Mouse (Mus musculus): ENCODE results near the gene Rhd.

The Rhd gene

DNA sequence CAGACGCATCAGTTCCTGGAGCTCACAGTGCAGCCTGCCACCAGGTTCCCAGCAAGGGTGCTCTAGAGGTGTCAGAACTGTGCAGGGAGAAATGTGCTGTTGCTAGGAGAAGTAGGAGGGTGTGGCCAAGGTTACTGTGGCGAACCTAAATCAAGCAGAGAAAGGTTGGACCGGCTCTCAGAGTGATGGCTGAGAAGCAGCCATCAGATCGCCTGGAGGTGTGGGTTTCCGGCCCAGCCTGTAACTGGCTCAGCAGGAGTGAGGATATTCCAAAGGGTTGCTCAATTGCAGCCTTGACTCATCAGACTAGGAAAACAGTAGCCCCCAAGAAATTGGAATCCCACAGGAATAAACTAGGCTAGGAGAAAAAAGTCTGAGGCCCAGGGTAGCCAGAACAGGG, 7.8 kb upstream of the Rhd start:
- peak; percentile 65 for DNase-seq (ENCODE audit: low read depth, low spot score)

DNA sequence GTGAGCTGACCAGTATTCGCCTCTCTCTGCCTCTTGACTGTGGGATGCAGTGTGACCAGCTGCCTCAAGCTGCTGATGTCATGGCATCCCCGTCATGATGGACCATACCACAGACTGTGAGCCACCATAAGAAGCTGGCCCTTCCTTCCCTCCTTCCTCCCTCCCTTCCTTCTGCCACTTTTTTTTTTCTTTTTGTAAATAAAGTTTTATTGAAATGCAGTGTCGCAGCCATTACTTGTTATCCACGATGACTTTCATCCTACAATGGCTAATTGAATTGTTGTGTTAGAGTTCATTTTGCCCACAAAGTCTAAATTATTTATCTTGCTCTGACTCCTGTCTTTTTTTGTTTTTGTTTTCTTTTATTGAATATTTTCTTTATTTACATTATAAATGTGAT, 5.8 kb upstream of the Rhd start:
- DNase-seq (ENCODE audit: low read depth, low spot score): no peak

DNA sequence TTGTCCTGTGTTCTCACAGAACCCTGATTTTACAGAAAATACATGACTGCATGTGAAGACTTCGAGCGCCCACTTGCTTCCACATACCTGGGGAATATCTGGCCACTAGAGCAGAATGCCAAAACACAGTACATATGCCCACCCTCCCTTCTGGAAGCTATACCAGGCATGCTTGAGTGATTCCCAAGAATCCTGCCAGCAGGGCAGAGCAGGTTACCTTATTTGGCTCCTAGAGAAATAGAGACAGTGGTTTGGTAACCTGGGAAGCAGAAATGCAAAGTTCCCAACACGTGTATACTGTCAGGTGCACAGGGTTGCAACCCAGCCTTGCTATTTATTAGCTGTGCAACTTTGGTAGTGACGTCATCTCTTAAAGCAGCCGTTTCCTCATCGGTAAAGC, 2.5 kb upstream of the Rhd start:
- no peak for DNase-seq (ENCODE audit: low read depth, low spot score)

DNA sequence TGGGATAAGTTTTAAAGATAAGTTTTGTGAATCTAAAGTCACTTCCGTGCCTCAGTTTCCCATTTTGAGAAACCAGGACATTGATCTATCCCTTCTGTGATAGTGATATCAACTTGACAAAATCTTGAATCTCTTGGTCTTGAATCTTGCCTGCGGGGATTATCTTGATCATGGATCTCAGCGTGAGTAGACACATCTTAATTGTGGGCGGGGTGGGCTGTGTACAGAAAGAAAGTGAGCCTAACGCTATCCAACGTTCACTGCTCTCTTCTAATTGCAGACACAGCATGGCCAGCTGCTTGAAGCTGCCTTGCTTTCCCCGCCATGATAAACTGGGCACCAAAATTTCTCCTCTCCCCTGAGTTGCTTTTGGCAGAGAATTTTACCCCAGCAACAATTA, 1.3 kb upstream of the Rhd start:
- DNase-seq (ENCODE audit: low read depth, low spot score): no peak

DNA sequence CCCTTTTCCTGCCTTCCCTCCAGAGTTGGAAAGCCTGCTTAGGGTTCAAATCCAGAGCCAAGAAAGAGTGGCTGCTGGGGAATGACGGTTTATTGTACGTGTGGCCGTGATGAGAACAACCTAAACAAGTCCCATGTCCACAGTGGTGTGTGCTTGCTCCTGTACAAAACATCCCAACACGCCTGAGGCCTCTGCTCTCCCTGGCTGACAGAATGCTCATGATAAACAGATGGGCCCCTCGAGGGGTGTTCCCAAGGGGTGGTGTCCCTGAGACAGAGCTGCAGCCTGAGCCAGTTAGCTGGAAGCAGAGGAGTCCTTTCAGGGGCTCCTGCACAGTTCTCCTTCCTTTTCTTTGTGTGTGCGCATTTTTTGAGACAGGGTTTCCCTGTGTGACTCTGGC, 1.0 kb downstream of the Rhd start:
- DNase-seq (ENCODE audit: low read depth, low spot score): no peak

DNA sequence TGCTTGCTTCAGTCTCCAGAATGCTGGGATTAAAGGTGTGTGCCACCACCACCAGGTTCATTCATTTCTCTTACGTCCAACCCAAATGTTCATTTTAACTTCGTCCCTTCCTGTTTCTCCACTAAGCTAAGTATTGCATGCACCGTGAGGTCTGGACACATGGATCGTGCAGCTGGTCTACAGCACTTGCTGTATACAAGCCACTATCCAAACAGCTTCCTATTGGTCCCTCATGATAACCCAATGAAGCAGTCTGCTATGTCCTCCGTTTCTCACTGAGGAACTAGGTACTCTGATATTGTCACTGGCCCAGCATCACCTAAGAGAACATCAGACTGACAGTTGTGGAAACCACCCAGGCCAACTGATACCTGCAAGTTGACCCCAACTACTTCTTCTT, 1.5 kb downstream of the Rhd start:
- DNase-seq (ENCODE audit: low read depth, low spot score): no peak

DNA sequence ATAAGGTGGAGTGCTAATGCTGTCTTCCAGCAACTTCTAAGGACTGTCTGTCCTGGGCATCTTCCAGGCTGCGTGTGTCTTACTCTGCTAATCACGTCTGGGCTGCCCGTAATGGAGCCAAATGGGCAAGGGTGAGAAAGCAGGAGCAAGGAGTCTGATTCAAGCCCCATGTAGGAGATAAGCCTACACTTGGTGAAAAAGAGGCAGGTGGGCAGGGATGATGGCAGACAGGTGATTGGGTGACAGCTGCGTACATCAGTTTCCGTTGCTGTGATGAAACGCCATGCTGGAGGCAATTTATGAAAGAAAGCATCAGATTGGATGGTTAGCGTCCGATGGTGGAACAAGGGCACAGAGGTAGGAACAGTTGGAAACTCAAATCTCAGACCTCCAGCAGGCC, 2.9 kb downstream of the Rhd start:
- no peak for DNase-seq (ENCODE audit: low read depth, low spot score)

DNA sequence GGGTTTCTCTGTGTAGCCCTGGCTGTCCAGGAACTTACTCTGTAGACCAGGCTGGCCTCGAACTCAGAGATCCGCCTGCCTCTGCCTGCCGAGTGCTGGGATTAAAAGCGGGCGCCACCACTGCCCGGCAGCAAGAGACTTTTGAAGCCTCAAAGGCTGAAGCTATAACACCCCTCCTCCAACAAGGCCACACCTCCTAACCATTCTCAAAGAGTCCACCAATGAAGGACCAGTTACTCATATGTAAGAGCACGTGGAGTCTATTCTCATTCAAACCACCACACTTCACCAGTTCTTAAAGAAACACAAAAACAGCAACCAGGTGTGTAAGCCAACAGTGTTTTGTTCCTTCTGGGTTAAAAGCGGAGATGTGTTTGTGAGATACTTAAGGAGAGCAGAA, 3.3 kb downstream of the Rhd start:
- no peak for DNase-seq (ENCODE audit: low read depth, low spot score)

DNA sequence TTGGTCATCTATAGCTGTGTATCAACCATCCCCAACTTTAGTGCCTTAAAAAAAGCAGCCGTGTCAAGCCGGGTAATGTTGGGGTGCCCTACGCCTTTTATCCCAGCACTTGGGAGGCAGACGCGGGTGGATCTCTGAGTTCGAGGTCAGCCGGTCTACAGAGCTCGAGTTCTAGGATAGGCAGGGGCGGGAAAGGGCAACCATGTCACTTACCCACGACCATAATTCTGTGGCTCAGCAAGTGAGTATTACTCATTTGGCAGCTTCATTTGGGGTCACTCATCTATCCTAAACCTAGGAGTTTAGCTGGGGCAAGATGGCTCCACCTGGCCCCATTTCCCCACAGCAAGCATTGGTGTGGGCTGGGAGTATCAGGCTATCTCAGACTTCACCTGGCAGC, 3.7 kb downstream of the Rhd start:
- DNase-seq (ENCODE audit: low read depth, low spot score): no peak

DNA sequence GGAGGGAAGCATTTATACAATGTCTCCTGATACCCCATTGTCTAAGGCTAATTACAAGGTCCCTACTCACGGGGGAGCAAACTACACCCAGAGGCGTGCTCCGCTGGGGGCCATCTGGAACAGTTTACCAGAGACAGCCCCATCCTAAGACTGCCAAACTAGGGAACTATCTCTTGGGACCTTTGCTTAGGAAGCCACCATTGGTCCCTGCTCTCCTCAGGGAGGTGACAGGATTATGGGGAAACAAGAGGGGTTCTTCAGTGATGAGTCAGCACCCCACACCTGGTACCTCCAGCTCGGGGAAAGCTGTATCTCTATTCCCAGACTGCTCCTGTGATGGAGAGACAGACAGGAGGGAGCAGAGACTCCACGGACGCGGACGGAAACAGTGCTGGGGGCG, 4.2 kb downstream of the Rhd start:
- no peak for DNase-seq (ENCODE audit: low read depth, low spot score)

DNA sequence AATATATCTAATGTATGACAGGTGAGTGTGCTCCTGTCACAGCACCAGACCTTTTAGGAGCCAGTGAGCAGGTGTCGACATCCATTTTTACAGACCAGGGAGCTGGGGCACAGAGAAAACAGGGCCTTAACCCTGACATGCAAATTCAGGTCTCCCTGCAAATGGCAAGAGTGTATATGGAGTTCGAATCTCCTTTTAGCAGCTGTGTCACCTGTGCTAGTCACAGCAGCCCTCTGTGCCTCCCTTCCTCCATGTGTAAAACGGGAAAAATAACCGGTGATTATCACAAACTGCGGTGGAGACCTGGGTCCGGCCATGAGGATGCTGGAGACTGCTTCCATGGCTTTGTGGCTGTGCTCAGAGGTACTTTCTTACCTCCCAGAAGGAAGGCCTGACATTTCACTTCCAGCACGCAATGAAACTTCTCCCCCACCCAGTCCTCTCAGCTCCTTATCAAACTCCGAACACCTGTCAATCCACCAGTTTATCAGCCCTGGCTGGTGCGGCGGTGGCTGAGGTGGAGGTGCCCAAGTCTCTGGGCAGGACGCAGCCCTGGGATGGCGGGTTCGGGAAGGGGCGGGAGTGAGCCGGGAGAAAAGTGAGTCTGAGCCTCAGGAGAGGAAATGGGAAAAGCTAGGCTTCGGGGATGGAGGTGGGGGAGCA, 4.9 kb downstream of the Rhd start:
- DNase-seq (ENCODE audit: low read depth, low spot score): no peak

DNA sequence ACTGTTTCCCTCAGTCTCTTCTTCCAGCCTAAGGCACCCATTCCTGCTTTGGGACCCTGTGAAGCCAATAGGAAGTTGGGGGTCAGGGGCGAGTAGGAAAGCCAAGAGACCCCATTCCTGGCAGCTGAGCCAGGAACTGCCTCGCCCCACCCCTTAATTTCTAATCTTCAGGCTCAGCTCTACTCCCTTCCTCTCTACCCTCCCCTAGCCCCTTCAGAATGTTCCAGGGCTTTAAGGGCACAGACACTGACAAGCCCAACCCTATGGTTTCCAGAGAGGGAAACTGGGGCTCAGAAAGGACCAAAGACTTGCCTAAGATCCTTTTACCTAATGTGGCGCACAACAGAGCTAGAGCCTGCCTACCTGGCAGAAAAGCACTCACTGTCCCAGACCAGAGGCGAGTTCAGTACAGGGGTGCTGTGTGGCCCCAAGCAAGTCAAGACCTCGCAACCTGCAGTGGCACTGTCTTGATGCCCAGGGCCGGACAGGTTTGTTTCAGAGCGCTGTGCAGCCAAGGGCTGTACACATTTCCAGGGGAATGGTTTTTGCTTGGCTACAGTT, 5.6 kb downstream of the Rhd start:
- no peak for DNase-seq (ENCODE audit: low read depth, low spot score)

DNA sequence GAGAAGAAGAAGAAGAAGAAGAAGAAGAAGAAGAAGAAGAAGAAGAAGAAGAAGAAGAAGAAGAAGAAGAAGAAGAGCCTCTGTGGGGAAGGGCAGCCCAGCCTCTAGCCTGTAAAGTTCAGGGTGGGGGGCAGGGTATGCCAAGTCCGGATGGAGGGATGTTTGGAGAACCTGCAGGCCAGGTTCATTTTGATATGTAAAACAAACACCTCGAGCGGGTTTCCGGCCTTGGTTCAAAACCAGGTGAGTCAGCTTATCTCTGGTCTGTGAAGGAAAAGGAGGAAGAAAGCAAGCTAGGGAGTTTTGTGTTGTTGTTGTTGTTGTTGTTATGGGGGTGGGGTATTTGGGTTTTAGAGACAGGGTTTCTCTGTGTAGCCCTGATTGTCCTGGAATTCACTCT, 7.1 kb downstream of the Rhd start:
- no peak for DNase-seq (ENCODE audit: low read depth, low spot score)

DNA sequence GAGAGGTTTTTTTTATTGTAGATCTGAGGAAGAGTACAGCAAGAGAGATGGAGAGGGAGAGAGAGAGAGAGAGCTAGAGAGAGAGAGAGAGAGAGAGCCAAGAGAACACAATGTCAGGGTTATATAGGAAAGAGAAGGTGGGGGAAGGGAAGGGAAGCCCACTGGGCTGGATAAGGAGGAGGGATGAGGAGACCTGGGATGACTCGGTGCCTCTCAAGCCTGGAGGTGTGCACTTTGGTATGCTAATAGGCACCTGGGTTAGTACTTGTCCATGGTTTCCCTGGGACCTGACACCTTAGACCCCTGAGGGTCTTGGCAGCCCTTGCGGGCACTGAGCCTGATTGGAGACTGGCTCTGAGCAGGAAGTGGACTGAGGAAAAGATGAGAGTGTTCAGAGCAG, 7.6 kb downstream of the Rhd start:
- no peak for DNase-seq (ENCODE audit: low read depth, low spot score)

DNA sequence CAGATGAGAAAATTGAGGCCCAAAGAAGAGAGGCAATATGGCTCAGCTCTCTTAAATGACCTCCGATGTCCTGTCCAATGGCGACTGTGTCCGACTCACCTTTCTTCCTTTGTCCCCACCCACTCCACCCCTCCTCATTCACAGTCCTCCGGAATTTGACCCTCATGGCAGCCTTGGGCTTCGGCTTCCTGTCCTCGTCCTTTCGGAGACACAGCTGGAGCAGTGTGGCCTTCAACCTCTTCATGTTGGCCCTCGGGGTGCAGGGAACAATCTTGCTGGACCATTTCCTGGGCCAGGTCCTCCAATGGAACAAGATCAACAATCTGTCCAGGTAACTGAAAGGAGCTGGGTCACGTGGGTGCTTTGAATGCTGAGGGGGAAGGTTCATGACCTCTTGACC, 11.8 kb downstream of the Rhd start:
- DNase-seq (ENCODE audit: low read depth, low spot score): no peak

DNA sequence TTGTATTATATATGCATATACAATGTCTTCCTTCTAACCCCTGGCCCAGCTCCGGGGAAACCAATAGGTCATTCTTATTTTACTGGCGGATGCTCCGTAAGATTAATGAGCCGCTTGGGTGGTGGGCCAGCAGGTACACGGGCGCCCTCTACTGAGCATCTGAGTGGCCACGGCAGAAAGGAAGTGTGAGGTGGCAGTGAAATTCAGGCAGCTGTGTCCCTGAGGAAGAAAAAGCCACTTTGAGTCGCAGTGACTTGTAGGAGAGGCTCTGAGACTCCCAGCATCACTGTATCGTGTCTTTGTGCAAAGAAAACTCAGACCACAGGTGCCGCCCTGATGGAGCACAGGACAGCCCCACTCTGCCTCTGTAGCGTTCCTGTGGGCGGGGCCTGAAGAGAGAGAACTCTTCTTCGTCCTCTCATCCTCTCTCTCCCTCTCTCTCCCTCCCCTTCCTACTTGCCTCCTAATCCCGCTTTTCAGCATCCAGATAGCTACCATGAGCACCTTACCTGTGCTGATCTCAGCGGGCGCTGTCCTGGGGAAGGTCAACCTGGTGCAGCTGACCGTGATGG, 15.2 kb downstream of the Rhd start:
- DNase-seq (ENCODE audit: low read depth, low spot score): no peak

DNA sequence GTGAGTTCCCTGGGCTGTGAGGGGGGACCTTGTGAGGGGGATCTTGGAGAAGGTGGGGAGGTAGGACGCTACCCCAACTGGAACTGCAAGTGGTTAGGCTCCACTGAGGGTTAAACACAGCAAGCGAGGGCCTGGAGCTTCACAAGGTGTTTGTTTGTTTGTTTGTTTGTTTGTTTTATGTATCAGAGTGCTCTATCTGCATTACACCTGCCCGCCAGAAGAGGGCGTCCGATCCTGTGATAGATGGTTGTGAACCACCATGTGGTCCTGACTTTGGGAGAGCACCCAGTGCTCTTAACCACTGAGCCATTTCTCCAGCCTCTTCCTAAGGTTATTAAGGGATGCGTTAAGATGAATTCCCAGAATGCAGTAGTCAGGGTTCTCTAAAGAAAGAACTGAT, 15.7 kb downstream of the Rhd start:
- no peak for DNase-seq (ENCODE audit: low read depth, low spot score)

DNA sequence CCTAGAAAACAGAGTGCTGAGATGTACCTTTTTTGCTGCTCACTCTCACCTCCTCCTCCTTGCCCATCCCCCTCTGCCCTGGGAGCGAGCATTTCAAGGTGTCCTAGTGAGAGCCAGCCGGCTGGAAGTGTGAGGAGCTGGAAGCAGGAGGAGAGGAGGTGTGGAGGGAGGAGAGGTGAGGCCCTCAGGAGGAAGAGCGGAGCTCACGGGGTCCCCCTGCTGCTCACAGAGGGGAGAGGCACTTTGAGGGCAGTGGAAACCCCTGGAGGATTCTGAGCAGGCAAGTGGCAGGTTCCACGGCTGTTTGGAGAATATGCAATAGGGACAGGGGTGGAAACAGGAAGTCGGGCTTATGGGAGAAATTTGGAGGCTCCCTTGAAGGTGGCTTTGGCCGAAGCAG, 18.9 kb downstream of the Rhd start:
- DNase-seq (ENCODE audit: low read depth, low spot score): peak; percentile 47

DNA sequence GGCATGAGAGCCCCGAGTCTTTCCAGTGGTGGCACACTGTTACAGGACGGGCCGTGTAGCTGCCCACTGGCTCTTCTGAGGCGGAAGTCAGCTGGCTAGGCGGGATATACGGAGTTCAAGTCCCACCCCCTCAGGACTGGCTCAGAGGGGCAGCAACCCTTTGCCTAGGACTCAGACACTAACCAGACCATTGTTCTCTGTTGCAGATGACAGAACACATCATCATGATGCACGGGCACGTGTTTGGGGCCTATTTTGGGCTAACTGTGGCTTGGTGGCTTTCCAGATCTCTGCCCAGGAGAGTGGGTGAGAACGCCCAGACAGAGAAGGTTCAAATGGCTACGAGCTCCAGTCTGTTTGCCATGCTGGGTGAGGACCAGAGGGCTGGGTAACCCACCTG, 19.5 kb downstream of the Rhd start:
- no peak for DNase-seq (ENCODE audit: low read depth, low spot score)

DNA sequence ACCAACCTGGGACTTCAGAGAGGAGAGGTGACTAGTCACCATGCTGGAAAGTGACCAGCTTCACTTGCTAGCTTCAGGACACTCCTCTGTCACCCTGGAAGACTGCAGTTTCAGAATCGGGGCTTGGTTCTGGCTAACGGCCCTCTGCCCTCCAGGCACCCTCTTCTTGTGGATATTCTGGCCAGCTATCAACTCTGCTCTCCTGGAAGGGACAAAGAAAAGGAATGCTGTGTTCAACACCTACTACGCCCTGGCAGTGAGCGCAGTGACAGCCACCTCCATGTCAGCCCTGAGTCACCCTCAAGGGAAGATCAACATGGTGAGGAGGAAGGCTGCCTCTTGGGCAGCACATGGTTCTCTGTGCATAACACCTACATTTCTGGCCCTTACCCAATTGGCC, 20.0 kb downstream of the Rhd start:
- DNase-seq (ENCODE audit: low read depth, low spot score): no peak

DNA sequence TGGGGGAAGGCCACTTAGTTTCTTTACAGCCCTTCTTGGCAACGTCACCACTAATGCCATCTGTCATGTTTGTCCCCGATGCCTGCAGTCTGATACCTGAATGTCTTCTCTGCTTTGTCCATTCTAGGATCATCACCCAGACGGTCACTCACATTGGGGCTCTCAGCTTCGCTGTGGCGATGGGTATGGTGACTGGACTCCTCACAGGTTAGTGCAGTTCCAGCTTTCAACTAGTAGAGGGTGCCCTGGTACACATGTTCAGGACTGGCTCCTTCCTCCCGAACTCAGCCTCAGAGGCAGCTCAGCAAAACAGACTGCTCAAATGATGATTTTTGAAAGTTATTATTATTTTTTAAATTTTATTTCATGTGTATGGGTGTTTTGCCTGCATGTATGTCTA, 27.8 kb downstream of the Rhd start:
- DNase-seq (ENCODE audit: low read depth, low spot score): no peak

DNA sequence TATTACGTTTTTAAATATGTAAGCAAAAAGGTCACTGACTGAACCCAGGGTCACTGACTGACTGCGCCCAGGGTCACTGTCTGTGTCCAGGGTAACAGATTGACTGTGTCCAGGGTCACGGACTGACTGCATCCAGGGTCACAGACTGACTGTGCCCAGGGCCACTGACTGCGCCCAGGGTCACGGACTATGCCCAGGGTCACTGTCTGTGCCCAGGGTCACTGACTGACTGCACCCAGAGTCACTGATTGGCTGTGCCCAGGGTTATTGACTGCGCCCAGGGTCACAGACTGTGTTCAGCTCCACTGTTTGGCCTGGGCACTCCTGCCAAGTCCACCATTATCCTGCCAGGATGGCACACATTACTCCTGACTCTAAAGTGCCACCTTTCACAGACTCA, 32.9 kb downstream of the Rhd start:
- no peak for DNase-seq (ENCODE audit: low read depth, low spot score)

DNA sequence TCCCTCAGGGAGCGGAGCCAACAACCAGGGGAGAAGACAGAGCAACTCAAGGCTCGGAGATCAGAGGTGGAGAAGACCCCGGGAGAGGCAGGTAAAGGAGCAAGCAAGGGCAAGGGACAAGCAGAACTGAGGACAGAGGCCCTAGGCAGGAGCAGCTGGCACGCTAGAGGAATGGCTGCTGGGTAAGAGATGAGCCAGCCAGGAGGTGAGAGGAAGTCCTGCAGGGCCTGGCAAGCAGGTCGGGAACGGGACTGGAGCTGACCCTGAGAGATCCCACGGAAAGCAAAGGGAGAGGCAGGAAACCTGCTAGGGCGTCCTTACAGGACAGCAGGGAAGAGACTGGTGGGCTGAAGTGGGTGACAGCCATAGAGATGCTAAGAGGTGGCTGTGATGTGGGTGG, 36.8 kb downstream of the Rhd start:
- no peak for DNase-seq (ENCODE audit: low read depth, low spot score)

DNA sequence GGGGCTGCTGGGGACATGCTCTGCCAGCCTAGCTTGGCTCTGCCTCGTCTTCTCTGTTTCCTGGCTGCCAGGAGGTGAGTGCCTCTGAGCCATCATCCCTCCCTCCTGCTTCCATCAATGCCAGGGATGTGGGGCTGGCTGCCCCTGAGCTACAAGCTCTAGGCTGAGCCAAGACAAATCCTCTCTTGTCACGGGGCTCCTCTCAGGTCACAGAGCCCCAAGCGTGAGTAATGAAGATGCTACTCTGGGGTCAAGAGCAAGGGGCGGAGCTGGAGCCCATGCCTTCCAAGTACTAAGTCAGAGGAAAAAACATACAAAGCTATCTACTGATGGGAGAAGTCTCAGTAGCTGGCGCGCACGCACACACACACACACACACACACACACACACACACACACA, 38.7 kb downstream of the Rhd start:
- no peak for DNase-seq (ENCODE audit: low read depth, low spot score)

All from WW6 (cell line).